ENCODE assay signal across 15 mouse cellular contexts in the genomic region with DNA sequence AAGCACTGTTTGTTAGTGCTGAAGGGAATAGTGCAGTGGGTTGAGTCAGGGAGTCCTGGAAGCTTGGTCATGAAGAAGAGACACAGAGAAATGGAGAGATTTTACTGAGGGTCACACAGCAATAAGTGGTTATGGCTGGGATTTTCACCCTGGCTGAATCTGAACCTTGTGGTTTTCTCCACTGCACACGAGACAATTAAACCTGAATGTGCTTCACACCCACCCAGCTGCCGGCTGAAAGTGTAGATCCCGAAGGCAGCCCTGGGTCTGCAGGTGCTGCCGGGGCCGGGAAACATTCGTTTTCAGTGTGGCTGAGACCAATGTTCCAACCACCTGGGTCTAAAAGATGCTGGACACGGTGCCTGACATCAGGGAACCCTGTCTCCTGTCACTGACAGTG.
DNase-seq lines count a peak whose midpoint lies in the region; ATAC-seq lines count a peak whose summit lies in the region.
"Had no signal": no experiment of that assay in that cellular context is flagged by ENCODE, and none has a peak within 500 bp of the region (broad histone marks: within the 10 kb centered on the region; RNA-seq: fewer than 3 reads in every experiment).

No protein-coding gene starts in this region.

- peak overlapping the region; percentile 79; the same call in 1 of the 2 replicates for H3K27ac ChIP-seq in forebrain, embryonic 16.5 days (ENCODE audit: low read length)
- H3K27ac ChIP-seq in forebrain, embryonic 10.5 days, result no peak overlapping the region
- peak overlapping the region; percentile 48 for H3K27ac ChIP-seq in midbrain, embryonic 16.5 days (ENCODE audit: low read length)
- no peak overlapping the region for H3K27ac ChIP-seq in midbrain, embryonic 10.5 days (replicated peaks)
- H3K27ac ChIP-seq: intestine, embryonic 15.5 days had no signal

- no peaks in the 10 kb centered on the region for H3K9me3 ChIP-seq in forebrain, embryonic 16.5 days (ENCODE audit: control insufficient read depth, low read length)
- H3K9me3 ChIP-seq in forebrain, embryonic 10.5 days, result no peaks in the 10 kb centered on the region
- H3K9me3 ChIP-seq in midbrain, embryonic 16.5 days (replicated peaks; ENCODE audit: control insufficient read depth, low read length, poor library complexity, severe bottlenecking), result no peaks in the 10 kb centered on the region
- no peaks in the 10 kb centered on the region for H3K9me3 ChIP-seq in midbrain, embryonic 10.5 days (replicated peaks)
- H3K9me3 ChIP-seq: intestine, embryonic 15.5 days had no signal

- no peaks in the 10 kb centered on the region for H3K36me3 ChIP-seq in forebrain, embryonic 16.5 days (ENCODE audit: control insufficient read depth, insufficient read depth)
- peaks cover 4% of the 10 kb centered on the region; the same call in 1 of the 2 replicates for H3K36me3 ChIP-seq in forebrain, embryonic 10.5 days (replicated peaks)
- H3K36me3 ChIP-seq in midbrain, embryonic 16.5 days (ENCODE audit: control insufficient read depth, insufficient read depth, low read length), result peaks cover 8% of the 10 kb centered on the region
- H3K36me3 ChIP-seq in midbrain, embryonic 10.5 days, result peaks cover 5% of the 10 kb centered on the region
- H3K36me3 ChIP-seq: G1E; intestine, embryonic 15.5 days had no signal

- H3K4me3 ChIP-seq in forebrain, embryonic 16.5 days (replicated peaks; ENCODE audit: low read length), result no peak overlapping the region
- no peak overlapping the region for H3K4me3 ChIP-seq in forebrain, embryonic 10.5 days
- H3K4me3 ChIP-seq in midbrain, embryonic 16.5 days (ENCODE audit: low read depth, low read length), result no peak overlapping the region
- no peak overlapping the region for H3K4me3 ChIP-seq in midbrain, embryonic 10.5 days
- H3K4me3 ChIP-seq: erythroblast, embryonic 14.5 days; intestine, embryonic 15.5 days; left cerebral cortex, adult 2 months had no signal

- ATAC-seq in forebrain, embryonic 16.5 days, result no peak
- ATAC-seq in midbrain, embryonic 16.5 days, result no peak
- ATAC-seq: activated CD4-positive, CD25-positive, alpha-beta regulatory T cell, adult 4 months; intestine, embryonic 15.5 days had no signal

- peaks cover 22% of the 10 kb centered on the region for H3K27me3 ChIP-seq in forebrain, embryonic 16.5 days (replicated peaks; ENCODE audit: control insufficient read depth, insufficient read depth, low read length)
- peaks cover 58% of the 10 kb centered on the region for H3K27me3 ChIP-seq in forebrain, embryonic 10.5 days (ENCODE audit: poor library complexity, severe bottlenecking)
- peaks cover 37% of the 10 kb centered on the region for H3K27me3 ChIP-seq in midbrain, embryonic 16.5 days (ENCODE audit: control insufficient read depth, insufficient read depth, low read depth, low read length)
- peaks cover 61% of the 10 kb centered on the region for H3K27me3 ChIP-seq in midbrain, embryonic 10.5 days (ENCODE audit: low read depth, poor library complexity, severe bottlenecking)

- H3K9ac ChIP-seq in forebrain, embryonic 16.5 days (replicated peaks; ENCODE audit: low read depth, low read length), result no peak overlapping the region
- H3K9ac ChIP-seq in midbrain, embryonic 16.5 days (ENCODE audit: low read depth, low read length), result no peak overlapping the region
- H3K9ac ChIP-seq: intestine, embryonic 15.5 days had no signal

- WGBS in forebrain, embryonic 16.5 days, result 58% methylated on average over 7 of the region's 7 CpGs
- WGBS in forebrain, embryonic 10.5 days, result 85% methylated on average over 7 of the region's 7 CpGs
- 81% methylated on average over 7 of the region's 7 CpGs for WGBS in midbrain, embryonic 16.5 days
- WGBS in midbrain, embryonic 10.5 days, result 81% methylated on average over 7 of the region's 7 CpGs

- peak; percentile 53 for DNase-seq in cerebellum, adult 9-11 months
- no peak for DNase-seq in cerebellum, postnatal 4 days (ENCODE audit: low spot score in 2 of 2)
- DNase-seq in forebrain, embryonic 10.5 days (ENCODE audit: extremely low spot score, low spot score), result no peak
- DNase-seq in midbrain, embryonic 10.5 days (ENCODE audit: low spot score), result no peak
- no peak for DNase-seq in adrenal gland, adult 8-10 months
- DNase-seq: kidney, adult 9 months; liver; thymus, postnatal 36 days had no signal

- H3K4me2 ChIP-seq in forebrain, embryonic 16.5 days (ENCODE audit: low read length), result no peak overlapping the region
- H3K4me2 ChIP-seq in midbrain, embryonic 16.5 days (ENCODE audit: low read length), result no peak overlapping the region
- H3K4me2 ChIP-seq: intestine, embryonic 15.5 days had no signal

- peaks cover 23% of the 10 kb centered on the region for H3K4me1 ChIP-seq in forebrain, embryonic 16.5 days (replicated peaks; ENCODE audit: control insufficient read depth, insufficient read depth, low read length)
- H3K4me1 ChIP-seq in forebrain, embryonic 10.5 days, result peaks cover 10% of the 10 kb centered on the region
- peaks cover 4% of the 10 kb centered on the region; the same call in 1 of the 2 replicates for H3K4me1 ChIP-seq in midbrain, embryonic 16.5 days (ENCODE audit: control insufficient read depth, insufficient read depth, low read length)
- peaks cover 11% of the 10 kb centered on the region for H3K4me1 ChIP-seq in midbrain, embryonic 10.5 days

Comparison
In these comparisons a context has a peak if more than half of its experiments do, and no peak if none do; other contexts are left out.
1. H3K27ac ChIP-seq: peak in forebrain, embryonic 16.5 days (single experiment) and midbrain, embryonic 16.5 days (single experiment); none in forebrain, embryonic 10.5 days (single experiment) and midbrain, embryonic 10.5 days (single experiment).